Mouse (Mus musculus): ENCODE results near the gene Ccdc78.
"Not testable (repeated sequence)": the region's sequence is repeated elsewhere in the genome, so short reads cannot be mapped to it uniquely, and the experiment has no call there.

Ccdc78 gene

GRCm38 (mm10) chr17:25786280-25786679 is at the start of gene Ccdc78:
Gene Ccdc78, plus strand, starts transcription at chr17:25786580.
- no peak for DNase-seq

DNA sequence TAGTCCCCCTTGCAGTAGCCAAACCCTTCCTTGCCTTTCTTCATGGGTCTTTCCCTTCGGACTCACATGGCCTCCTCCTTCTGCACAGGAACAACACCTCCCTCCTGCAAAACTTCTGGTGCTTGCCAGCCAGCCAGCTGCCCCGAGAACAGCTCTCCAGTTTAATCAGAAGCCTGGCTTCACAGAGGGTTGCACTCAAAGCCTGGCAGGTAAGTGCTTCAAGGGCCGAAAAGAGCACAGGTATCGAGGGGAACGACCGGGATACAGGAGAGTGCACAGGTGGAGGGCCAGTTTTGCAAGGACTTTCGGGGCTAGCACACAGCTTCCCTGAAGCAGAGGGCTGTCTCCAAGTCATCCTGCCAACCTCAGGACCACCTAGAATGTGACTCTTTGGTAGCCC is 47.5 kb upstream of the Ccdc78 start:
- DNase-seq, result no peak

- not testable (repeated sequence) for DNase-seq
Observed at GRCm38 (mm10) chr17:25741471-25741870, 44.9 kb upstream of the Ccdc78 start.

- DNase-seq, result no peak
Observed at GRCm38 (mm10) chr17:25743831-25744230, 42.5 kb upstream of the Ccdc78 start.

- DNase-seq, result no peak
Observed at GRCm38 (mm10) chr17:25744311-25744710, 42.1 kb upstream of the Ccdc78 start.

DNA sequence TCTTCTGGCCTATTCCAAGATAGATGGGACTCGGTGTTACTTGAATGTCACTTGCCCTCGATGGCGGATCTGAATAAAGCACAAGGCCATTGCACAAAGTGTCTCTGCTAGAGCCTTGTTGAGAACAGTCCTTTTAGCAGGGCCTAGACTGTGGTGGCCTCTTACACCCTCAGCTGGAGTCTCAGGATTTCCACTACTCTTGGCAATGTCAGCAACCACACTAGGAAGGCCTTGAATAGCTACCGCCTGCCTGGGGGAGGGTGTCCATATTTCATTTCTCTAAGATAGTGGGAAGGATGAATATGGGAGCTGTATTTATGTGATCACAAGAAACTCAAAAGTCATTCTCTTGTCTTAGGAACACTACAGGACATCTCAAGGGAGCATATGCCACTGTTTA is 38.1 kb upstream of the Ccdc78 start:
- DNase-seq, result no peak

DNA sequence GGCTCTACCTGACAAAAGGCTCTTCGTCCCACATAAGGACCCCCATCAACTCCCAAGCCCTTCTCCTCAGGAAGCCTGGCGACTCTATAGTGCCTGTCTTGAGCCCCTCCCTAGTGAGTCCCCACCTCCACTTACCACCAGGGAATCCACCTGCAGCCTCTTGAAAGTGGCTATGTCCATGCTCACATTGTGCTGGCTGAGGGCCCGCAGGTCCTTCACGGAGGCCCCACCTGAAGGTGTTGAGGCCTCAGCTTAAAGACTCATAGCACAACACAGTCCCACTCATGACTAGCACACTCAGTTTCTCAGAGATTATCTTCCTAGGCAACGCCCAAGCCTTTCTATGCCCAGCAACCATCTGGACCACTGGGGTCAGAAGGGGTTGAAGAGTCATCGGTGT is 37.1 kb upstream of the Ccdc78 start:
- no peak for DNase-seq

DNA sequence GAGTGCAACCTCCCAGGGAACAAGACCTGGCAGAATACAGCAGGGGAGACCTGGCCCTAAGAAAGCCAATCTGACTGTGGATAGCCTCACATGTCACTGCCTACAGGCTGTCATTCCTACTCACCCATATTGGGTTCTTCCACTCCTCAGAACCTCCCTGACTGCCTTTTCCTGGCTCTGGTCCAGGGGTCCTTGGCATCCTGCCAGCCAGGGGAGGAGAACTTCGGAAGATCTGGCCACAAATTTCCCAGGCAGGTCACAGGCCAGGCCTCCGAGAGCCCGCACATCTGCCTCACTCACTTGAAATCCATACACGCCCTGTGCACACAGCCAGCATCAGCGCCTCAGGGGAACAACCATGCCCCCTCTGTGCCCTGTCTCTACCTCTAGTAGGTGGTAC is 34.9 kb upstream of the Ccdc78 start:
- peak; percentile 72 for DNase-seq

- no peak for DNase-seq
Observed at GRCm38 (mm10) chr17:25754241-25754640, 32.1 kb upstream of the Ccdc78 start, which contains the start of gene Msln. Gene Msln, minus strand, starts transcription at chr17:25754378.

- no peak for DNase-seq
Observed at GRCm38 (mm10) chr17:25755086-25755485, 31.3 kb upstream of the Ccdc78 start.

- no peak for DNase-seq
Observed at GRCm38 (mm10) chr17:25755627-25756377, 30.6 kb upstream of the Ccdc78 start.

DNA sequence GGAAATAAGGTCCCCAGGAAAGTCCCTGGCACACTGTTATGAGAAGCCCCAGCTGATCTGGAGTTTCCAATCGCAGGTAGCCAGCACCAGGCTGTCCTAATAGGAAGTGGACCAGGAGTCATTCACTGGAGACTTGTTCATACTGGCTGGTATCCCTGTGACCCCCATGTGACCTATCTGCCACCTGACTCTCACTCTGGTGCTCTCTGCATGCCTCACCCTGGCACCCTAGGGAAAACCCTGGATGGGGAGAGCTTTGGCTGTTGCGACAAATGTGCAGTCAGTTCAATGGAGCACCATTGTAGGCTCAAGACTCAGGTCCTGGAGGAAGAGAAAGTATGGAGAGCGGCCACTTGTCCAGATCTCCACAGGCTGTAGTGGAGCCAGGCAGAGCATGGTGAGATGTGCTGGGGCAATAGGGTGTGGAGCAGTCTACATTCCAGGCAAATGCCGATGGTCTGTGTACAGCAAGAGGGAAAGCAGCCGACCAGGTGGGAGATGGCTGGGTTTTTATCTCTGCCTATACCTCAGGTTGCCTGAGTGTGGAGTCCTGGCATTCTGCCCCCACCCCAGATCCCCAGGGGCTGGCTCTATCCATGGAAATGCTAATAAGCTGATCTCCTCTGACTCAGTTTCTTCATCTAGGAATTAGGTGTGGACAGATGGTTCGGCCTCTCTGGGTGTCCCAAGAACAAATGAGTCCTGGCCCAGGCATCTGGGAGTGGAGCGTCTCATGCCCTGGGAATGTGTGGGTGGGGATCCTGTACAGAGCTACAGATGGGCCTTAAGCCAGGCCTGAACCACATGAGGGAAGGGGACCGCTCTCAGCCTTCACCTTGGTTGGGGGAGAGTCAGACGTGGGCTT is 29.8 kb upstream of the Ccdc78 start:
- no peak for DNase-seq

GRCm38 (mm10) chr17:25757691-25758090 is 28.7 kb upstream of the Ccdc78 start:
- no peak for DNase-seq

GRCm38 (mm10) chr17:25760148-25760547 is 26.2 kb upstream of the Ccdc78 start:
- no peak for DNase-seq

- DNase-seq, result peak; percentile 64
Observed at GRCm38 (mm10) chr17:25761561-25761970, 24.8 kb upstream of the Ccdc78 start.

- DNase-seq, result no peak
Observed at GRCm38 (mm10) chr17:25762591-25762990, 23.8 kb upstream of the Ccdc78 start.

DNA sequence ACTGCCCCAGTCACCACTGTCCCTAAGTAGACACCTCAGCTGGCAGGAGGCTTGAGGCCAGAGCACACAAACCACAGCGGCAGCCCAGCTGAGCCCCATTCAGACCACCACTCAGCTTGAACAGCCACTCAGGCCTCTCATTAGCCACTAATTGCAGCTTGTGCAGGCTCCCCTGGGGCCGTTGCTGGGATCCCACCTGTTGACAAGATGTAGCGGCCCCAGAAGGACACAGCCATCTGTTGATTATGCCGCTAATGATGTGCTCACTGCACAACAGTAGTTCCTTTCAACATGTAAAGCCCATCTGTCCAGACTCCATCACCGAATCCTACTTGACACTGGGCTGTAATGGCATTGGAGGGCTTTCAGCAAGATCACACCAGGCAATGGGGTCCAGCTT is 20.5 kb upstream of the Ccdc78 start:
- peak; percentile 97 for DNase-seq

GRCm38 (mm10) chr17:25769331-25769730 is 17.0 kb upstream of the Ccdc78 start:
- DNase-seq, result no peak

- peak; percentile 98 for DNase-seq
Observed at GRCm38 (mm10) chr17:25773549-25774120, 12.7 kb upstream of the Ccdc78 start, which contains the start of gene Narfl. Gene Narfl, plus strand, starts transcription at chr17:25773776.

DNA sequence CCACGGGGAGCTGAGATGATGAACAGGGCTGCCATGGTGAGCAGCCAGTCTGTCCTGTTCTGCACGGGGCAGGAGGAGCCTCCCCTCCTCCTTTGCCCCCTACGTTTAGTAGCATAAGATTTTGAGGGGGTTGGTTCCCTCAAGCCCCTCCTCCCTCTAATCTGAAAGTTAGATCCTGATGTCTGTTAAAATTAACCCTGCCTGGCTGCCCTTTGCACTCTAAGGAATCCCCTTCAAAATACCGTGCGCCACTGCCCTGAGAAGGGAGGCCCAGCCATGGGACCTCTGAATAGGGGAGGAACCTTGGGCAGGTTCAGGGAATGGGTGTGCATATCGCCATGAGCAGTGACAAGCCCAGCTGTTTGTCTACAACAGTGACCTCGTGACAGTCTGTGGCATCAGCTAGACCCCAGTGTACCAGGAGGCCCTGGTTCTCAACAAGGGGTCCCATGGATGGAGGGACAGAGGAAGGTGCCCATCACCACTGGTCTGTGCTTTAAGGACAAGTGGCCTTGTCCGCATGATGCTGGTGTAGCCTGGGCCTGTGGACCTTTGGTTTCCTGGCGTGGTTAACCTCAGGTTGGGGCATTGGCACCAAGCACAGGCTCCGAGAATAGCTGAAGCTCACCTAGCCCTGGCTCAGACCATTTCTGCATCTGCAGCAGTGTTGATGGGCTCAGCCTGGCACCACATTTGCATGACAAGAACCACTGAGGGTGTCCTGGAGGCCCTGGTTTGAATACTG is 10.9 kb upstream of the Ccdc78 start:
- DNase-seq, result no peak

DNA sequence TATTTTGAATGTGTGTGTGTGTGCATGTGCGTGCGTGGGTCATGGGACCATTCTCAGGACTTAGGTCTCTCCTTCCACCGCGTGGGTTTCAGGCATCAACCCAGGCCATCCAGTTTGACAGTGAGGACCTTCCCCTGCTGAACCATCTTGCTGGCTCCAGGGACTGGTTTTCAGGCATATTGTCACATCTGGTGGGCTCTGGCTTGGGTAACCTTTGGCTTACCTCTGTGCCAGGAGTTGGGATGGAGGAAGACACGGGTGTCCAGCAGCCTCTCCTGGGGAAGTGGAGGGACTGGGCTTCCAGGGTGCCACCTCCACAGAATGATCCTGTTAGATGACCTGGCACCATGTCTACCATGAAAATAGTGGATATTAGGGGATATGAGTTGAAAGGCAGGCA is 8.4 kb upstream of the Ccdc78 start:
- DNase-seq, result no peak

DNA sequence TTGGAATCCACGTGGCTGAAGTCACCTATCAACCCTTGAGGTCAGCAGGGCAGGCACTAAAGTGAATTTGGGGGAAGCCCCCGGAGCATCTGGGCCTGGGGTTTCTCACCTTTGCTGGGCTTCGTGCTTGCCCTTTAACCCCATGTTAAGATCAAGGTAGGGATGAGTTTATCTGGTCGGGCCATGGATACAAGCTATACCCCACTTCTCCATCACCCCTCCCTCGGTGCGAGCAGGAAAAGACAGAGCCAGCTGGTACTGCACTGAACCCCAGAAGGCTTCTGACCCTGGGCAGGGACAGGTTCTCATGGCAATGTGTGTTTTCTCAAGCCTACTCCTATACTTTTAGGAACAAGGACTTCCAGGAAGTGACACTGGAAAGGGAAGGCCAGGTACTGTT is 5.0 kb upstream of the Ccdc78 start:
- no peak for DNase-seq

DNA sequence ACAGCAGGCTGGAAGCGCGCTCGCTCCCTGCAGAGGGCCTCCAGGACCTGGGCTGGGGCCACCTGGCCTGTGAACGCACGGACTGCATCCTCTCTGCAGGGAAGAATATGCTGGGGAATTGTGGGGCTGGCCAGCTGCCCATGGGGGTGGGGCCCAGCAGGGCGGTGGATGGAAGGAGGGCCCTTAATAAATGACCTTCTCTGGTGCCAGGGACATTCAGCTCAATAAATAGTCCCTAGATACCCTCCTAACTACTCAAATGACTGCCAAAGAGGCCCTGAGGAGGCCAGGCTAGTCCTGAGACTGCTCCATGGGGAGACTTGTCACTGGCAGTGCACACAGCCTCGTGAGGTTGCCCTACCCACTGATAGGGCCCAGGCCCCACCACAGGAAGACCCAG is 3.3 kb upstream of the Ccdc78 start:
- DNase-seq, result no peak
